Mouse (Mus musculus) 3T3-L1 (cell line): Measurements from ENCODE around the gene Mymx.

Experiments
- DNase-seq: peaks from one replicate; pipeline ENCODE4 v3.0.0-alpha.2; 2015; ENCODE audit warnings: low read depth, low spot score

Mymx gene

GRCm38 (mm10) chr17:45610144-45610866 is 8.4 kb upstream of the Mymx start:
- DNase-seq: peak; percentile 65

GRCm38 (mm10) chr17:45608396-45608795 is 6.5 kb upstream of the Mymx start:
- DNase-seq: no peak

- DNase-seq: no peak
These were observed 5.3 kb upstream of the Mymx start for GRCm38 (mm10) chr17:45606992-45607879.

GRCm38 (mm10) chr17:45602984-45603383 is 1.1 kb upstream of the Mymx start:
- DNase-seq: no peak

GRCm38 (mm10) chr17:45601325-45601724 is 577 bp downstream of the Mymx start:
- DNase-seq: no peak

- DNase-seq: no peak
These were observed 1.6 kb downstream of the Mymx start for GRCm38 (mm10) chr17:45600267-45600666.

GRCm38 (mm10) chr17:45599446-45600242 is 2.3 kb downstream of the Mymx start, which contains the start of gene Slc29a1:
Gene Slc29a1, minus strand, starts transcription at chr17:45599606.
- DNase-seq: no peak

- no peak for DNase-seq
These were observed 3.0 kb downstream of the Mymx start for GRCm38 (mm10) chr17:45598891-45599290.

- DNase-seq: no peak
These were observed 3.5 kb downstream of the Mymx start for GRCm38 (mm10) chr17:45598376-45598775.

GRCm38 (mm10) chr17:45597787-45598186 is 4.1 kb downstream of the Mymx start:
- DNase-seq: peak; percentile 51

GRCm38 (mm10) chr17:45596631-45597396 is 5.1 kb downstream of the Mymx start:
- peak; percentile 94 for DNase-seq

- peak; percentile 48 for DNase-seq
These were observed 6.0 kb downstream of the Mymx start for GRCm38 (mm10) chr17:45595736-45596390.

GRCm38 (mm10) chr17:45594881-45595735 is 6.8 kb downstream of the Mymx start:
- peak; percentile 49 for DNase-seq

GRCm38 (mm10) chr17:45594195-45594594 is 7.7 kb downstream of the Mymx start:
- DNase-seq: no peak

- no peak for DNase-seq
These were observed 8.4 kb downstream of the Mymx start for GRCm38 (mm10) chr17:45593479-45593878.

GRCm38 (mm10) chr17:45592606-45593431 is 9.1 kb downstream of the Mymx start:
- DNase-seq: no peak

- no peak for DNase-seq
These were observed 9.9 kb downstream of the Mymx start for GRCm38 (mm10) chr17:45591701-45592605.

GRCm38 (mm10) chr17:45590410-45590809 is 11.5 kb downstream of the Mymx start:
- no peak for DNase-seq
